Mouse (Mus musculus): ENCODE measurements around the gene Pigl. TPM values are rescaled to one million over a fixed set of nuclear protein-coding genes. Genes with fewer than 3 reads are reported as not detected.

Pigl gene
- total RNA-seq, 2 experiments from 2014 or later, result 2.1 TPM; not detected in 1

DNA sequence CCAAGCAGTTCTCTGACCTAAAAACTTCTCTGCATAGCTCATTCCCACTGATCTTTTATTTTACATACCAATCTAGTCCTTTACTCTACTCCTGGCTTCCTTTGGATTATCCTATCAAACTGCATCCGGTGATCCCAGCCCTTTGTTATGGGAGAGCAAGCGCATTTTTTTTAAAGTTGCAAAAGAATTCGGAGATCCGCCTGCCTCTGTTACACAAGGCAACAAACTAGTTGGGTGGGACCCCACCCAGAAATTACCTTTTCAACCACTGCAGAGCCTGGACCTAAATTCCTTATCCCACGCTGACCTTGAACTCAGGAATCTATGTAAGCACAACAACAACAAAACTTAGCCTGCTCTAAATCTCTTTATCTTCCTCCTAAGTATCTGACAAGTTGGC lies 52.7 kb downstream of the Pigl start:
- no peak for ATAC-seq (replicated peaks; ENCODE audit: low FRiP score, poor library complexity, severe bottlenecking)

- no peak for ATAC-seq (replicated peaks; ENCODE audit: low FRiP score, poor library complexity, severe bottlenecking)
Observed at GRCm38 (mm10) chr11:62511444-62512202, 53.4 kb downstream of the Pigl start.

GRCm38 (mm10) chr11:62512529-62513080 lies 54.3 kb downstream of the Pigl start:
- no peak for ATAC-seq (replicated peaks; ENCODE audit: low FRiP score, poor library complexity, severe bottlenecking)

DNA sequence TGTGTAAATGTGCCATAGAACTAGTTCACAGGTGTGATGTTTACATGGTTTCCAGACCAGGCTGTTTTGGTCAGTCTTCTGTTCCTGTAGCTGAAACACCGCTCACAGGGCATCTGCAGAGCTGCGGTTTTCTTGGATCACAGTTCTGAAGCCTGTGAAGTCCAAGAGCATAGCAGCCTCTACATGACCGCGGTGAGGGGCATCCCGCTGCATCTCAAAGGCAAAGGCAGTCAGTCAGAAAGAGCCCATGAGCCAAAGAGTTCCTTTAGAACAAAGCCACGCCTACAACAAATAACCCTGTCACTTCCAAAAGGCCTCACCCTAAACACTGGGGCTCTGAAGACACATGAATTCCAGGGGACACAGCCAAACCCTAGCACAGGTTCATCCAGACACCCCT lies 55.1 kb downstream of the Pigl start:
- ATAC-seq (replicated peaks; ENCODE audit: low FRiP score, poor library complexity, severe bottlenecking), result no peak

DNA sequence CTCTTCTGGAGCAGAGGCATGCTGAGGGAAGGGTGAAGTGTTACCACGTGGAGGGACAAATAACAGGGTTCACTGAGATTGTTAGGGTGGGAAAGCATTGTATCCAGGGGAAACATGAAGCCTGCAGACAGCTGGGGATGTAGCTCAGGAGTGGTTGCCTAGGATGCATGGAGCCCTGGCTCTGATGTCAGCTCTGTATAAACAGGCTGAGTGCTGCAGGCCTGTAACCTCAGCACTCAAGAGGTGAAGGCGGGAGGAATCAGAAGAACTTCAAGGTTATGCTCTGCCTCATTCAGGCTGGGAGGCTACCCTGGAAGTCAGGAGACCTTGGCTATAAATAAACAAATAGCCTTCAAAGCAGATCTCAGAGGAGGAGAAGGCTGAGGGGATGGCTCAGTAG lies 60.7 kb downstream of the Pigl start:
- no peak for ATAC-seq (replicated peaks; ENCODE audit: low FRiP score, poor library complexity, severe bottlenecking)

- no peak for ATAC-seq (replicated peaks; ENCODE audit: low FRiP score, poor library complexity, severe bottlenecking)
Observed at GRCm38 (mm10) chr11:62522283-62522682, 64.0 kb downstream of the Pigl start.

GRCm38 (mm10) chr11:62537089-62537488 lies 78.8 kb downstream of the Pigl start:
- no peak for ATAC-seq (replicated peaks; ENCODE audit: low FRiP score, poor library complexity, severe bottlenecking)

- ATAC-seq (replicated peaks; ENCODE audit: low FRiP score, poor library complexity, severe bottlenecking), result no peak
Observed at GRCm38 (mm10) chr11:62537590-62537989, 79.3 kb downstream of the Pigl start.

- ATAC-seq (replicated peaks; ENCODE audit: low FRiP score, poor library complexity, severe bottlenecking), result peak; percentile 85
Observed at GRCm38 (mm10) chr11:62538321-62539088, 80.2 kb downstream of the Pigl start.

GRCm38 (mm10) chr11:62539089-62539890 lies 81.0 kb downstream of the Pigl start, which contains the start of gene Cenpv:
Gene Cenpv (minus strand): TSS chr11:62539261.
- ATAC-seq (replicated peaks; ENCODE audit: low FRiP score, poor library complexity, severe bottlenecking), result peak; percentile 70

- no peak for ATAC-seq (replicated peaks; ENCODE audit: low FRiP score, poor library complexity, severe bottlenecking)
Observed at GRCm38 (mm10) chr11:62540167-62540566, 81.9 kb downstream of the Pigl start.

GRCm38 (mm10) chr11:62540969-62541368 lies 82.7 kb downstream of the Pigl start:
- ATAC-seq (replicated peaks; ENCODE audit: low FRiP score, poor library complexity, severe bottlenecking), result no peak

GRCm38 (mm10) chr11:62541581-62541980 lies 83.3 kb downstream of the Pigl start:
- ATAC-seq (replicated peaks; ENCODE audit: low FRiP score, poor library complexity, severe bottlenecking), result no peak

GRCm38 (mm10) chr11:62543991-62544390 lies 85.7 kb downstream of the Pigl start:
- no peak for ATAC-seq (replicated peaks; ENCODE audit: low FRiP score, poor library complexity, severe bottlenecking)

GRCm38 (mm10) chr11:62549782-62550181 lies 91.5 kb downstream of the Pigl start:
- 0 out of 2 replicates have a peak, but pooled peaks have one; percentile 40 for ATAC-seq (replicated peaks; ENCODE audit: low FRiP score, poor library complexity, severe bottlenecking)

GRCm38 (mm10) chr11:62550227-62550685 lies 92.0 kb downstream of the Pigl start:
- ATAC-seq (replicated peaks; ENCODE audit: low FRiP score, poor library complexity, severe bottlenecking), result peak; percentile 76

DNA sequence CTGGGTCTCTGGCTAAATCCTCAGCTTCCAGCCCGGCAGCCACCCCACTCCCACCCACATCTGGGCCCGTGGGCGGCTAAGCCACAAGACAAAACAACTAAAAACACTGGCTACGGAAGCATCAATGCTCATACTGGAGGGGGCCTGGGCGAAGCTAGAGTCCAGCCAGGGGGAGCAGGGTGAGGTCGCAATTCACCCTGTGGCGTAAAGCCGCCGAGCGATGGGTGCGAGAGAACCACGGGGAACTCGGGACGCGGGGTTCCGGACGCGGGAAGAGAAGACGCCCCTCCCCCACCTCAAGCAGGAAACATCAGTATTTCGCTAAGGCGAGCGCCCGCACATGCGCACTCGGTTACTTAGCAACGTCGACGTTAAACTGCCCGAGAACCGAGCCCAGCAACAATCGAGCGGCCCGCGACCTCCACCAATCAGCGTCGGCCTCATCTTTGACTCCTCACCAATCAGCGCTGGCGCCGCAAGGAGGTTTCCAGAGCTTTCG lies 92.5 kb downstream of the Pigl start, which contains the start of gene Ubb:
Gene Ubb, plus strand, starts transcription at position 445 of the 499 bp plus-strand sequence.
- peak; percentile 91 for ATAC-seq (replicated peaks; ENCODE audit: low FRiP score, poor library complexity, severe bottlenecking)

GRCm38 (mm10) chr11:62551226-62552119 lies 93.2 kb downstream of the Pigl start:
- peak; percentile 70 for ATAC-seq (replicated peaks; ENCODE audit: low FRiP score, poor library complexity, severe bottlenecking)

- ATAC-seq (replicated peaks; ENCODE audit: low FRiP score, poor library complexity, severe bottlenecking), result no peak
Observed at GRCm38 (mm10) chr11:62553186-62553585, 94.9 kb downstream of the Pigl start.

Measured in erythroid progenitor cell, adult 5-6 weeks (primary cell).